Mouse (Mus musculus): ENCODE data around the gene Stk19.

Stk19 gene

GRCm38 (mm10) chr17:34796311-34797140, 40.2 kb downstream of the Stk19 start:
- DNase-seq, result no peak

- peak; percentile 66 for DNase-seq
Measured at GRCm38 (mm10) chr17:34795633-34796032, 41.1 kb downstream of the Stk19 start.

- no peak for DNase-seq
Measured at GRCm38 (mm10) chr17:34795016-34795415, 41.7 kb downstream of the Stk19 start.

- peak; percentile 19 for DNase-seq
Measured at GRCm38 (mm10) chr17:34777680-34778325, 58.9 kb downstream of the Stk19 start.

Measured in right cerebral cortex, postnatal 4 days (tissue).